Mouse (Mus musculus) MEL (cell line): ENCODE data around the gene Myzap. TPM values are rescaled to one million over a fixed set of nuclear protein-coding genes. Genes with fewer than 3 reads are reported as not detected.
"Not testable (repeated sequence)": the region's sequence is repeated elsewhere in the genome, so short reads cannot be mapped to it uniquely, and the experiment has no call there.

Source experiments
- DNase-seq: peaks from one replicate; pipeline ENCODE4 v3.0.0; 2011; ENCODE audit warnings: low read depth, low spot score
- H3K27ac ChIP-seq: 2 replicates; pipeline ENCODE4 v1.5.1; 2012; ENCODE audit warnings: low read depth, mild to moderate bottlenecking, control low read depth, low read length, moderate library complexity; ENCODE audit not compliant: control insufficient read depth
- H3K27me3 ChIP-seq, 2 experiments: fragments of 150-350 bp in 1 of 2; sonication (generic) in 1 of 2; 2 replicates each; pipeline ENCODE4 v1.6.1; 2012; ENCODE audit warnings: low read length in 2 of 2, mild to moderate bottlenecking in 2 of 2, improper control_type of control experiment in 1 of 2, moderate library complexity in 1 of 2; ENCODE audit not compliant: insufficient read depth in 2 of 2, control insufficient read depth in 1 of 2
- H3K36me3 ChIP-seq, 2 experiments: 2 replicates each; pipeline ENCODE4 v1.6.1; 2012 to 2014; ENCODE audit warnings: low read length in 2 of 2, improper control_type of control experiment in 1 of 2, inconsistent platforms in 1 of 2, mild to moderate bottlenecking in 1 of 2; ENCODE audit not compliant: insufficient read depth in 2 of 2, control insufficient read depth in 1 of 2
- H3K4me1 ChIP-seq, 2 experiments: fragments of 150-350 bp in 1 of 2; sonication (generic) in 1 of 2; 2 replicates each; pipeline ENCODE4 v1.6.1; 2012; ENCODE audit warnings: low read length in 2 of 2, improper control_type of control experiment in 1 of 2, mild to moderate bottlenecking in 1 of 2; ENCODE audit not compliant: insufficient read depth in 2 of 2, control insufficient read depth in 1 of 2
- H3K4me3 ChIP-seq, 2 experiments: fragments of 150-350 bp in 1 of 2; sonication (generic) in 1 of 2; 2 replicates each; pipeline ENCODE4 v1.5.1; 2012; ENCODE audit warnings: low read depth in 2 of 2, low read length in 2 of 2, mild to moderate bottlenecking in 2 of 2, moderate library complexity in 2 of 2, control low read depth in 1 of 2, improper control_type of control experiment in 1 of 2; ENCODE audit not compliant: control insufficient read depth in 1 of 2, insufficient read depth in 1 of 2
- H3K79me2 ChIP-seq: 2 replicates; pipeline ENCODE4 v1.6.1; 2012; ENCODE audit warnings: mild to moderate bottlenecking, low read length, moderate library complexity; ENCODE audit not compliant: control insufficient read depth, poor library complexity, insufficient read depth
- H3K9ac ChIP-seq: 2 replicates; pipeline ENCODE4 v1.6.1; 2012; ENCODE audit warnings: low read depth, mild to moderate bottlenecking, control low read depth, low read length, moderate library complexity; ENCODE audit not compliant: control insufficient read depth, poor library complexity, severe bottlenecking
- H3K9me3 ChIP-seq: fragments of 150-350 bp; sonication (generic); replicated peaks from 2 replicates; pipeline ENCODE4 v1.6.1; 2012; ENCODE audit warnings: mild to moderate bottlenecking, low read length, improper control_type of control experiment, moderate library complexity; ENCODE audit not compliant: insufficient read depth
- CHD1 ChIP-seq: IDR thresholded peaks from 2 replicates; pipeline ENCODE4 v1.6.1; 2012; ENCODE audit warnings: low read depth, mild to moderate bottlenecking, inconsistent platforms, low read length, improper control_type of control experiment
- CHD2 ChIP-seq: IDR thresholded peaks from 2 replicates; pipeline ENCODE4 v1.6.1; 2011; ENCODE audit warnings: low read length, improper control_type of control experiment
- GATA1 ChIP-seq: IDR thresholded peaks from 2 replicates; pipeline ENCODE4 v1.6.1; 2011; ENCODE audit warnings: low read depth, low read length, improper control_type of control experiment
- HCFC1 ChIP-seq: IDR thresholded peaks from 2 replicates; pipeline ENCODE4 v1.6.1; 2012; ENCODE audit warnings: low read depth, mild to moderate bottlenecking, inconsistent platforms, low read length, improper control_type of control experiment, moderate library complexity
- POLR2A ChIP-seq, 2 experiments: IDR thresholded peaks; 2 replicates each; pipeline ENCODE4 v1.6.1; 2011 to 2012; ENCODE audit warnings: low read length in 2 of 2, mild to moderate bottlenecking in 2 of 2, control low read depth in 1 of 2, improper control_type of control experiment in 1 of 2, low read depth in 1 of 2, moderate library complexity in 1 of 2; ENCODE audit not compliant: control insufficient read depth in 1 of 2, insufficient read depth in 1 of 2, poor library complexity in 1 of 2
- POLR2AphosphoS2 ChIP-seq: IDR thresholded peaks from 2 replicates; pipeline ENCODE4 v1.6.1; 2011; ENCODE audit warnings: low read length, improper control_type of control experiment
- POLR2AphosphoS5 ChIP-seq: IDR thresholded peaks from 2 replicates; pipeline ENCODE4 v1.6.1; 2012; ENCODE audit warnings: low read depth, borderline replicate concordance, mild to moderate bottlenecking, inconsistent platforms, low read length, moderate library complexity, mixed read lengths
- TAL1 ChIP-seq: IDR thresholded peaks from 2 replicates; pipeline ENCODE4 v1.6.1; 2012; ENCODE audit warnings: mild to moderate bottlenecking, inconsistent platforms, low read length, moderate library complexity, mixed read lengths
- TBP ChIP-seq: IDR thresholded peaks from 2 replicates; pipeline ENCODE4 v1.8.0; 2011; ENCODE audit warnings: low read depth, low read length, improper control_type of control experiment
- TCF12 ChIP-seq: IDR thresholded peaks from 2 replicates; pipeline ENCODE4 v1.6.1; 2014; ENCODE audit warnings: low read depth, mild to moderate bottlenecking, inconsistent platforms, low read length, improper control_type of control experiment, moderate library complexity
- USF2 ChIP-seq, 2 experiments: IDR thresholded peaks; 2 replicates each; pipeline ENCODE4 v1.6.1; 2011 to 2012; ENCODE audit warnings: improper control_type of control experiment in 2 of 2, low read length in 2 of 2, borderline replicate concordance in 1 of 2, inconsistent platforms in 1 of 2, low read depth in 1 of 2, mild to moderate bottlenecking in 1 of 2; ENCODE audit not compliant: insufficient read depth in 1 of 2
- ZNF384 ChIP-seq: IDR thresholded peaks from 2 replicates; pipeline ENCODE4 v1.6.1; 2012; ENCODE audit warnings: low read depth, mild to moderate bottlenecking, inconsistent platforms, low read length, improper control_type of control experiment
- polyA plus RNA-seq, 2 experiments: library from polyadenylated mRNA; stranded (reverse) in 1 of 2; unstranded in 1 of 2; fragments of >175 nt in 1 of 2; fragments of >200 nt in 1 of 2; gene quantifications; 2 replicates each; pipeline versions ENCODE4 v1.2.1 to v1.2.4; 2012; ENCODE audit warnings: low replicate concordance in 2 of 2, low read depth in 1 of 2; ENCODE audit not compliant: insufficient read length in 2 of 2, insufficient read depth in 1 of 2, missing spikeins in 1 of 2
- total RNA-seq: library from RNA; depleted of rRNA; stranded (reverse); fragments of 300-350 nt; gene quantifications from 2 replicates; pipeline ENCODE4 v1.2.3, GENCODE M21; 2012

Myzap gene
- total and polyA plus RNA-seq, 3 experiments = 0.06 TPM; not detected in 2

DNA sequence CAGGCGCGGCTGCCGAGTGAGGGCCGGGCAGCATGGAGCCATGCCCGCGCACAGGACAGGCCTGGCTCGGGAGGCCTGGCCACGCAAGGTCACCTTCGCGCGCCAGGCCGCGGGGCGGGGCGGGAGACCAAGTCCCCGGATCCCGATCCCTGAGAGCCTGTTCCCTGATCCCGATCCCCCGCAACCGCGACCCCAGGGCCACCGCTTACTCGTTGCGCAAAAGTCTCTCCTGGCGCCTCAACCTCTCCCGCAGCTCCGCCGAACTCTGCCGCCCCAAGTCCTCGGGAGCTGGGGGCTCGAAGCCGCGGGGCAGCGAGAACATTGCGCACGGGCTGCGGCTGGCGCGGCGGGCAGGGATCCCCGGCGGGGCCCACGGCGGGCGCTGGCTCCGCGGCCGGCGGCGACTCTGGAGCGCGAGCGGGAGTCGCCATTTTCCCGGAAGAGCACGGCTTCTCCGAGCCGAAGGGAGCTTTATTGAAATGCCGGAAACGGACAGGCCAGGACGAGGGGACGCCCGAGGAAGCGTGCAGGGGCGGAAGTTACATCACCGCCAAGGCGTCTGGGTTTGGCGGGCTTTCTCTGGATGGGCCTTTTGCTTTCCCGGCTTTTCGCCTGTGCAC, 106.6 kb downstream of the Myzap start, which contains the start of gene Polr2m (continued):
- peak; percentile 52 to 75; a peak in 3 of 4 replicates for TF ChIP-seq POLR2A (IDR thresholded peaks at IDR 0.05; ENCODE audit: control insufficient read depth in 1 of 2, insufficient read depth in 1 of 2, low read depth in 1 of 2, low read length in 2 of 2, poor library complexity in 1 of 2)

- peak overlapping the region; percentile 100 for H3K9ac ChIP-seq
- TF ChIP-seq ZNF384 (no peak), TBP (0 out of 2 replicates have a peak, but pooled peaks have one; percentile 35), TCF12 (no peak), POLR2AphosphoS5 (no peak), CHD1 (peak; percentile 97), CHD2 (no peak), HCFC1 (0 out of 2 replicates have a peak, but pooled peaks have one; percentile 32), POLR2AphosphoS2 (peak; percentile 16; the same call in 1 of the 2 replicates)
- TF ChIP-seq, all 39 proteins: peak for 4
- peaks cover 0 to 6% of the 10 kb centered on the region in 2 experiments; a peak in 2 of 4 replicates for H3K27me3 ChIP-seq
- peaks cover 2 to 6% of the 10 kb centered on the region in 2 experiments; a peak in 1 of 4 replicates for H3K4me1 ChIP-seq
- DNase-seq = peak; percentile 71
- H3K9me3 ChIP-seq = no peaks in the 10 kb centered on the region
- peak overlapping the region; percentile 79 to 100 for H3K4me3 ChIP-seq
- peaks cover 15 to 40% of the 10 kb centered on the region in 2 experiments for H3K36me3 ChIP-seq
- H3K27ac ChIP-seq = peak overlapping the region; percentile 89
- H3K79me2 ChIP-seq = peaks cover 29% of the 10 kb centered on the region
These were observed 107.2 kb downstream of the Myzap start for GRCm38 (mm10) chr9:71484871-71485474.

DNA sequence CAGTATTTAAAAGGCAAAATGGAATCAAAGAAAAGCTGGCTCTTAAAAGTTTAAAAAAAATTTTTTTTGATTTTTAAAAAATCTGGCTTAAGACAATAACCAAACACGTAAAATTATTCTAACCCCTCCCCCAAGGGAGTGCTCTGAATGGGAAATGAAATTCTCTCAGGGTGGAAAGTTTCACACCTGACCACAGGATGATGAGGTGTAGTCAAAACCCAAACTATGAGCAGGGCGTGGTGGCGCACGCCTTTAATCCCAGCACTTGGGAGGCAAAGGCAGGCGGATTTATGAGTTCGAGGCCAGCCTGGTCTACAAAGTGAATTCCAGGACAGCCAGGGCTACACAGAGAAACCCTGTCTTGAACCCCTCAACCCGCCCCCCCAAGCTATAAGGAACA, 108.3 kb downstream of the Myzap start:
- H3K27ac ChIP-seq, H3K4me3 ChIP-seq, DNase-seq: not testable (repeated sequence)

DNA sequence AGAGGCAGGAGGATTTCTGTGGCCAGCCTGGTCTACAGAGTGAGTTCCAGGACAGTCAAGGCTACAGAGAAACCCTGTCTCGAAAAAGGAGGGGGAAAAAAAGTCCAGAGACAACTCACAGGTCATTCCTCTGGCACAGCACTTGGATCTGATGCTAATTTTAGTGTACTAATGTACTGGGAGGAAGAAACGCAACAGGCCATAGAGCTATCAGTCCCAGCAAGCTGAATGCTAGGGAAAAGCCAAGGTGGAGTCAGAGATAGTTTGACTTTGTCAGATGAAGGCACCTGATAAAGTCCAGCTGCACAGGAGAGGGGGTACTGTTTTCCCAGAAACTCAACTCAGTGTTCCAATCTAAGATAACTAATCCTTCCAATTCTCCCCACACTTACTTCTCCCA, 111.9 kb downstream of the Myzap start:
- Histone ChIP-seq H3K9ac (no peak overlapping the region), H3K4me3 (no peak overlapping the region), H3K79me2 (peaks cover 25% of the 10 kb centered on the region), H3K4me1 (0 out of 4 replicates have a peak, but pooled peaks cover 2 to 3% of the 10 kb centered on the region in 2 experiments), H3K9me3 (no peaks in the 10 kb centered on the region), H3K36me3 (peaks cover 40 to 48% of the 10 kb centered on the region in 2 experiments), H3K27ac (no peak overlapping the region), H3K27me3 (no peaks in the 10 kb centered on the region)
- no peak for TF ChIP-seq USF2 (IDR thresholded peaks at IDR 0.05; ENCODE audit: borderline replicate concordance in 1 of 2, insufficient read depth in 1 of 2, low read depth in 1 of 2, low read length in 2 of 2)
- TF ChIP-seq TCF12 = peak; percentile 62; the same call in 1 of the 2 replicates
- peak; percentile 20; the same call in 1 of the 2 replicates for TF ChIP-seq TAL1
- peak; percentile 61 for TF ChIP-seq GATA1
- DNase-seq = no peak

More for the DNA sequence above, 108.3 kb downstream of the Myzap start:
- Histone ChIP-seq H3K79me2 (peaks cover 29% of the 10 kb centered on the region), H3K36me3 (peaks cover 22 to 43% of the 10 kb centered on the region in 2 experiments)
- not testable (repeated sequence) for H3K9me3 ChIP-seq, H3K9ac ChIP-seq, H3K27me3 ChIP-seq, H3K4me1 ChIP-seq
